Mouse (Mus musculus): Measurements from ENCODE around the gene Cog1.

The Cog1 gene

GRCm38 (mm10) chr11:113666648-113667047, 17.7 kb downstream of the Cog1 start:
- DNase-seq (ENCODE audit: low read depth, low spot score) = peak; percentile 75

GRCm38 (mm10) chr11:113667122-113667521, 18.2 kb downstream of the Cog1 start:
- no peak for DNase-seq (ENCODE audit: low read depth, low spot score)

DNA sequence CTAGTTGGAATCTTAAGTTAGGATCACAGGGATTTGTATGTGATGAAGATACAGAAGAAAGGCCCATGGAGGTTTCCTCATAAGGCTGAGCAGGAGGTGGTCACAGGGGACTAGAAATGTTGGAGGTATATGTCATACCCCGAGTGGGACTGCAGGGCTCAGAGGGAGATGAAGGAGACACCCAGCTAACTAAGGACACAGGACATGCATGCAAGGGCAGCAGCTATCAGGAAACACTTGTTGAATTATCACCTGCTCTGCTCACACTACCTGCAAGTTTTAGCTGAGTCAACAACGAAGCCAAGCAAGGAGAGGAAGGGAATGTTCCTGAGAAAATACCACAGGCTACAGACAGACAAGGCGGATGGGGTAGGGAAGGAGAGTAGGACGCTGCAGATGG, 18.7 kb downstream of the Cog1 start:
- no peak for DNase-seq (ENCODE audit: low read depth, low spot score)

GRCm38 (mm10) chr11:113668857-113669256, 19.9 kb downstream of the Cog1 start:
- DNase-seq (ENCODE audit: low read depth, low spot score) = no peak

DNA sequence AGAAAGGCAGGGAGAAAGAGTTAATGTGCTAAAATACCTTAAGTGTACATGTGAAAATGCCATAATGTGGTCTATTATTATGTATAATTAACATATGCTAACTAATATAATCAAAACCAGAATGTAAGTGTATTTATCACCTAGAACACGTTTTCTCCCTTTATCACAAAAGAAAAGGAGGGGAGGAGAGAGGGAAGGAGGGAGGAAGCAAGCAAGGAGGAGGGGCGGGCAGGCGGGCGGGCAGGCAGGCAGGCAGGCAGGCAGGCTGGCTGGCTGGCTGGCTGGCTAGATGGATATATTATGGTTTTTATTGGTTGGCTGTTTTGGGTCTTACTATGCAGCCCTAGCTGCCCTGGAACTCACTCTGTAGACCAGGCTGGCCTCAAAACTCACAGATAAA, 20.7 kb downstream of the Cog1 start:
- DNase-seq (ENCODE audit: low read depth, low spot score) = no peak

DNA sequence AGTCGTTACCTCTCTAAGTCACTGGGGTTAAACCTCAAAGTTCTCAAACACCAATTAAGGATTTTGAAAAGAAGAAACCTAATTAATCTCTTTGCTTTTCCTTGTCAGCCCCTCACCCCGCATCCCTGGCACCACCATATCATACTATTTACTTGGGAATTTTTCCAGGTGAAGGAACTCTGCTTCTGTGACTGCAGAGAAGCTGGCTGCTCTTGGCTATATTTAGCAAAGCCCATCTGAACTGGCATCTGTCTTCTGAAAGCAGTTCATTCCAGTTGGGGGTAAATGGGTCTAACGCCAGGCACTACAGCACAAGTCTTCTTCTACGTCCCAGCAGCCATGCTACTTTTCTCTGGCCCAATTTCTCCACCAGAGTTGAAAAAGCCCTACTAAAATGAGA, 24.6 kb downstream of the Cog1 start:
- no peak for DNase-seq (ENCODE audit: low read depth, low spot score)

DNA sequence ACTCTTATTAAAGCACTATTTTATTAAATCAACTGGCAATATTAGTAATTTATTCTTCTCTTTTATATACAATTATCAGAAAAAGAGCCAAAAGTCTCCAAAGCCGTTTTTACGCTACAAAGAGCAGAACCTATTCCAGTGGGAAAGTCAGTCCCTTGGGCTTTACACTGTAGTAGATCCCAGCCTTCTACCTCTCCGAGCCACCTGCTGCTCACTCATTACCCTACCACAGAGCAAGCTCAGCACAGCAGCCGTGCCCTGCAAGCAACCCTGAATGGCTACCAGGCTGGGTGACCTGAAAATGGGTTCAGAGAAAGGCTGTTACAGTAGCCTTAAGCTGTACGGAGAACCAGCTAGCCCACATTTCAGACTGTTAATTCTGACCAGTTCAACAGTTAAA, 25.6 kb downstream of the Cog1 start:
- no peak for DNase-seq (ENCODE audit: low read depth, low spot score)

DNA sequence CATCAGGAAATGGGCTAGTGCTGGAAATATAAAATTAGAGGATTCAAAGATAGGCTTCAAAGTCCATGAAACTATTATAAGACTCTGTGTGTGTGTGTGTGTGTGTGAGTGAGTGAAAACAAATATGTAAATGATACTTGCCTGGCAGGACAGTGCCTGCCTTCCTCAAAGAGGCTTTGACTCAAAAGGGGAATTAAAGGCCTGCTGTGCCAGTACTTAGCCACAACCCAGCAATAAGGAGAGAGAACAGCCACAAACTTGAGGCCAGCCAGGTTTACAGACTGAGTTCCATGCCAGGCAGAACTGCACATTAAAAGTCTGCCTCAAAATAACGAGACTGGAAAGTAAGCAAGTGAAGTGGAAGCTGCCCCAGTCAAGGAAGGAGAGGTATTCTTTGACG, 27.9 kb downstream of the Cog1 start:
- DNase-seq (ENCODE audit: low read depth, low spot score) = no peak

DNA sequence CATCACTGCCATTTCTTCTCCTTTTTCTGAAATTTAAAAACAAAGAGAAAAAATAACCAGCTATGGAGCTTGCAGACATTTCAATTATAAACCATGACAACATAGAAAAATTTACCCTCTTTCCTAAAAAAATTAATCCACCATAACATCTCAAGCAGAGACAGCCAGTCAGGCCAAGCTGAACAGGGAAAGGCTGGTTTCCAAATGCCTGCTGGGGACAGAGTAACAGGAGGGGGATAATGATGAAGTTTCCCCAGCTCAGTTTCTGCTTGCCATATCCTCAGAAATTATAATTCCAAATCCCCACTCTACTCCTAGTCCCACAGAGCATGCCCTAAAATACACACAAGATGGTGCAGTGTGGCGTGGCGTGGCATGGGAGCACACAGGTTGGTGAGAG, 28.4 kb downstream of the Cog1 start:
- DNase-seq (ENCODE audit: low read depth, low spot score) = no peak

DNA sequence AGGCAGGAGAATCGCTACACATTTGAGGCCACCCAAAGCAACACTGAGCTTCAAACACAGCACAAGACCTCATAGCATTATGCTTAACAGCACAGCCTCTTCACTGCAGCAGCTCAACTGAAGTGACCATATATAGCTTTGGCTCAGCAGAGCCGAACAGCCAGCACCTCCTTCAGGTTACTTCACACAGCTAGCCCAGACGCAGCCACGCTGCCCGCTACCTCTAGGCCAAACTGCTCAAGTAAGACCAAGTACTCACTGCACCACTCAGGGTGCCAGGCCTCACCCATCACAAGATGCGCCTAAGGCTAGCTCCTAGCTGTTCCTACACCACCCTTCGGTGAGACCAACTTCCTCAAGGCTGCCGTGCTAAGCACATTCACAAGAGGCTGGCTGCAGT, 29.4 kb downstream of the Cog1 start:
- DNase-seq (ENCODE audit: low read depth, low spot score) = peak; percentile 33

DNA sequence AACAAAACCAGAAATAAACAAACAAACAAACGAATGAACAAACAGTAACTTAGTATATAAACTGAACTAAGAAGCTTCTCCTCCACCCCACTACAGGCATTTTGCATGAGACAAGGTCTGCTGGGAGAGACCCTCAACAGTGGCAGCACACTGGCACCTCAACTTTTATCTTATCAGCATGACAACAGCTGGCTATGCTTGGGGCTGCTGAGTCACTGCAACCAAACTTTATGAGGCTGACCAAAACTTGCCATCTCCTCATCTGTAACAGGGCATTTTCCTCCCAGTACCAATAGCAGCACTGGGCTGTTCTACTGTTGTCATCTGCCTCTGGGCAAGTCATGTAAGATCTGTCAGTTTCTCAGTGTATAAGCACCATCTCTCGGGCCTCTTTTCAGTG, 32.0 kb downstream of the Cog1 start:
- DNase-seq (ENCODE audit: low read depth, low spot score) = no peak

- DNase-seq (ENCODE audit: low read depth, low spot score) = no peak
Observed at GRCm38 (mm10) chr11:113681979-113682378, 33.0 kb downstream of the Cog1 start.

DNA sequence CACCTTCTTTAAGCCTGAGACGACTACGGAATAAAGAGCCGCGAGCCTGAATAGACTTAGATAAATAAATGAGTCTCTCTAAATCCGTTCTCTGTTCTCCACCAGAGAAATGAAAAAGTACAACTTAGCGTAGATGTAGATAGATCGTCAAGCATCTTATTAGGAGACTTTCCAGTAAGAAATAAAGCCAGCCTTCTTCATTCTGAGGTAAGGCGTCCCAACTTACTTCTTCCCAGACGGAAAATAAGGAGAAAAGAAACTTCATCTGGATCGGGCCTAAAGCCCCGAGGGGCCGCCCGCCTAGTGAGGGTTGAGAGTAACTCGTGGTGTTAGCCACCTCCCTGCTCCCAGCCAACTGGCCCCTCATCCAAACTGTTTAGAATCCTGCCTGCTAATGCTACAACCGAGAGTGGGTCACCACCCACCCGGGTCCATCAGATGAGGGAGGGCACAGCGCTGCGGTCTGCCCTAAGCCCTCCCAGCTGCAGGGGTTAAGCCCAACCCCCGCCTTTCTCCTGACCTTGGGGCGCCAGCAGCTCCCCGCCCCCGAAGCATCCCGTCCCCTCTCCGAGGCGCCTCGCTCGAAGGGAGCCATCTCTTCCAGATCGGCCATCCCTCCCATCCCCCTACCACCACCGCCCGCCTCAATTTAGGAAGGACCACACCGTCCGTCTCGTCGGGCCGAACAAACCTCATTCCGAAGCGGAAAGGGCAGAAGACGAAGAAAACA, 34.1 kb downstream of the Cog1 start:
- peak; percentile 80 for DNase-seq (ENCODE audit: low read depth, low spot score)

GRCm38 (mm10) chr11:113683627-113683956, 34.6 kb downstream of the Cog1 start:
- no peak for DNase-seq (ENCODE audit: low read depth, low spot score)

DNA sequence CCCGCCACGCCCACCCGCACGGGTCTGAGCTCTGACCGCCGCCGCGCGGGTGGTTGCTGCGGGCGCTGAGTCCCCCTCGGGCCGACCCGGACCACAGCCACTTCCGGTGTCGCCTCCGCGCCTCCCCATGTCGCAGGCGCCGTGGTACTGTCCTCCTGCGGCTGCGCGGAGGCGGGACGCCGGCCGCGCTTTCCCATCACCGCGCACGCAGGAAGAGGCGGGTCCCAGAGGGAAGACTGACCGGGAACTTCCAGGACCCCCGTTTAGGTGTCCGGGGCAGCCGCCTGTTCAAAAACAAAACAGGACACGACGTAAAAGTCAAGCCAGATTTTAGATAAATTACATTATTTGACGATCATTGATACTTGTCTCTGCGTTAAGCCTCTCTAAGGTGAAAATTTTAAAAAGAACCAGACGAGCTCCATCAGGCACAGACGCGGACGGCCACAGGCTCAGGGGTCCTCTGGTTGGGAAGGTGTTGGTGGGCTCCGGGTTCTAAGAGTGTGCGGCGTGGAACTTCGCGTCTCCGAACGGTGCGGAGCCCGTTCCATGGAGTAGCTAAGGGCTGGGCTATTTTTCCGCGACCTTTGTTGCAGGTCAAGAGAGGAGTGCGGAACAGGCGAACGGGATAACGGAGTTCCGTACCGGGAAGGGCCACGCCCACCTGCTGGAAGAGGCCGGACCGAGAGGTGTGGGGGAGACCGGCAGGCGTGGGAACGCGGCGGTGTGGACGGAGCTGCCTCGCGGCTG, 35.2 kb downstream of the Cog1 start, which contains the start of the genes Fam104a and D11Wsu47e:
Gene Fam104a (minus strand): TSS at position 199 of the 750 bp plus-strand sequence.
Gene D11Wsu47e (plus strand): TSS at position 456 of the 750 bp plus-strand sequence.
- DNase-seq (ENCODE audit: low read depth, low spot score) = peak; percentile 98

GRCm38 (mm10) chr11:113684707-113685426, 35.9 kb downstream of the Cog1 start:
- no peak for DNase-seq (ENCODE audit: low read depth, low spot score)

DNA sequence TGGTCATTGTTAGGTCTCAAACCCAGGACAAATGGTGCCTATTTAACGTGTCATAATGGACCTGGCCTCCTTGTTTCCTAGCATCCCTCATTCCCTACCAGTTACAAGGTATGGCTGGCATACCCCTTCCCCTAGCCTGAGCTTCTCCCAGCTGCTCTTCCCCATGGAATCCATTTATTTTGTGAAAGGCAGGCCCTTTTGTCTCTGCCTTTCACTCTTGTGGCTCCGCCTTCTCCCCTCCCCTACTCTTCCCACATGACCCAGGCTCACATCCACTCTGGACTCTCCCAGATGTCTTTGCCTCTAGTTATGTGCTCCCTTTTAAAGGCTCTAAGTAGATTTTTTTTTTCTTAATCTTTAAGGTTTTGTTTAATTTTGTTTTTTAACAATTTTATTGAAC, 38.1 kb downstream of the Cog1 start:
- DNase-seq (ENCODE audit: low read depth, low spot score) = peak; percentile 74

DNA sequence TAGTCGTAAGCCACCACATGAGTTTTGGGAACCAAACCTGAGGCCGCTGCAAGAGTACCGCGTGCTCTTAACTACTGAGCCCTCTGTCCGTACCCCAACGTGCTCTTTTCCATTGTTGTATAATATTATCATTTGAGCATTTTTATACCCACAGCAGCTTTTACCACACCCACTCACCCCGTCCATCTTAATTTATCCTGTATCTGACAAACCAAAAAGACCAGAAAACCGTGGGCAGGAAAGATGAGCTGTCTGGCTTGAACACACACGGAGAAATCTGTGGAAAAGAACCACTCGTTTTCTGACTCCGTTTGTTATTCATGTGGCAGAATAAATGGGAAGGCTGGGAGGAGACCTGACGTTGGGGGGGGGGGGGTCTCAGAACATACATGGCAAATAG, 41.5 kb downstream of the Cog1 start:
- no peak for DNase-seq (ENCODE audit: low read depth, low spot score)

DNA sequence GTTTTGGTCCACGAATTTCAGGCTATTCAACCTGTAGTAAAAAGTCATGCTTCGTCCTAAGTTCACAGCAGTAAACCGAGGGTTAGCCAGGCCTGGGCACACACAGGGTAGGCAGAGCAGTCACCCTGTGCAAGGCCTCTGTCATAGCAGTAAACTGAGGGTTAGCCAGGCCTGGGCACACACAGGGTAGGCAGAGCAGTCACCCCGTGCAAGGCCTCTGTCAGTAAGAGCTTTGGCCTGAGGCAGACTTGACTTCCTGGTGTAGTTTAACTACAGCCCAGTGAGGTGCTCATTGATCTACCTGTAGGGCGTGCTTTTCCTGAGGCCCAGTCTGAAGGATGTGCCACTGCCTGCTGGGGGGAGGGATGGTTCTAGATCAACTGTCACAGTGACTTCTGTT, 42.3 kb downstream of the Cog1 start:
- DNase-seq (ENCODE audit: low read depth, low spot score) = no peak

DNA sequence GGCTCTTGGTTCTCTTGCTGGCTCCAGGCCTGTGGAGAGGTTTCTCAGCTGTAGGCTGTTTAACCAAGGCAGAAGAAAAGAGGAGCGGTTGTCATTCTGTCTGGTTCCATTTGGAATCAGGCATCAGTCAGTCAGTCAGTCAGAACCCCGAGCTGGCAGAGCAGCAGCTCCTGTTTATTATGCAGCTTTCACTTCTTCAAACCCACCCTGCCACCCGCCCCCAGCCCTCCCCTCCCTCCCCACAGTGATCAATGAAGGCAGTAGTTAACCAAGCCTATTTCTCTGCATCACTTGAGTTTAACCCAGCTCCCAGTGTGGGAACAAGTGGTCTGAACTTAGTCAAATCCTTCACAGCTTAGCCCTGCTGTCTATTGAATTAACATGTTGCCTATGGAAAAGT, 42.9 kb downstream of the Cog1 start:
- no peak for DNase-seq (ENCODE audit: low read depth, low spot score)

GRCm38 (mm10) chr11:113697571-113697970, 48.6 kb downstream of the Cog1 start:
- no peak for DNase-seq (ENCODE audit: low read depth, low spot score)

DNA sequence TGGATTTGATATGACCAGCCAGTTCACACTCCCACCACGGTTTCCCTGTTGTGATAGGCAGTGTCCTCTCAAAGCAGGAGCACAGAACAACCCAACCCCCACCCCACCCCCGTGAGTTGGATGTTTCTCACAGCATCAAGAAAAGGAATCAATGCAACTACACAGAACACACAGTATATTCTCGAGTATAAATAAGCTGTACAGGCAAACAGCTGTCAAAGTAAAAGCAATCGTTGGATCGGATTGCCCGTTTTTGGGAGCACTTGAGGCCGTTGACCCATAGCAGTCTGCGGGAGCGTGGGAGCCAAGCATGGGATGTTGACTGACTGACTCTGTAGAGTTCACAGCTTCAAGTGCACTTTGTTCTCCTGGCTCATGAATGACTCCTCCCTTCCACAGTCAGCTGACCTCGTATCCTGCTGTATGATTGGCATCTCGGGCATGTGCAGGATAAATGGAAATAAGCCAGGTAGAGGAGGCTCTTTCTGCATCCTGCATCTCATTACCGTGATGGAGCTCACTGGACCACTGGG, 49.1 kb downstream of the Cog1 start:
- no peak for DNase-seq (ENCODE audit: low read depth, low spot score)
